Mouse (Mus musculus) liver, adult (tissue): ENCODE results near the gene Pdss2.
A peak's percentile ranks its signal among the peaks of the same experiment; 100 is the strongest.

Source experiments
- GATA4 ChIP-seq: IDR thresholded peaks from 2 replicates; pipeline ENCODE4 v1.6.1; 2014; ENCODE audit warnings: mild to moderate bottlenecking, low read length; ENCODE audit not compliant: insufficient replicate concordance

Gene Pdss2

DNA sequence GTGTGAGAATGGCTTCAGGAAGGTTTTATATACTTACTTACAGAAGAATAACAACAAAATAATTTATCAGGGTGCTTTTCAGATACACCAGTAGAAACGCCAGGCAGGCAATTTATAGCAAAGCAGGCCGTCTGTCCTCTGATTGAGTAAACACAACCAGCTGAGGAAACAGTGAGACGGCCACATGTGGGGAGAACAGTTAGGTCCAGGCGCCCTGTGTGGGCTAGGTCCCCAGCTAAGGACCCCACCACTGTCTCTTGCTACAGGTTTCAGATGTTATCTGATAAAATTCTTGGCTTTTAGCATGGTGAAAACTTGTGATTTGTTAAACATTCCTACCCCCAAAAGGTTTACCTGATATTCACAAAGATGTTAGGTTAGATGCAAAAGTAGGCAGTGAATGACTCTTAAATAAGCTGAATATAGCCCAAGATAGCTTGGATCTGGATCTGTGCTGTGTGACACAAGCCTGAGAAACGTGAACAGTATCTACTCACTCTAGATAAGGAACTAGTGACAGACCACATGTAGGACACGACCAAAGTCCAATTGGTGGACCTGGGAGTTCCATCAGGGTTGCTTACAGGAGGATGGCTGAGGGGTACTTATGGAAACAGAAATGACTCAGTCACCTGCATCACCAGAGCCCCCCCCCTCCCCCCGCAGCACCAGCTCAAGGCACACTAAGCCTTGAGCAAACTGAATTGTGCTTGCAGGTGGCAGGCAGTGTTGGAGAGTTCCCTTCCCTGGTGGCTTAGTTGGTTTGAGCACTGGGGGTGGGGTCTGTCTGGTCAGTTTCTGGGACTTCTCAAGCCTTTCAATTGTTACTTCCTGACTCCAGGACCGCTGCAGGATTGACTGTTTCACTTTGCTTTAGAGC, 56.2 kb downstream of the Pdss2 start:
- TF ChIP-seq GATA4 = no peak

DNA sequence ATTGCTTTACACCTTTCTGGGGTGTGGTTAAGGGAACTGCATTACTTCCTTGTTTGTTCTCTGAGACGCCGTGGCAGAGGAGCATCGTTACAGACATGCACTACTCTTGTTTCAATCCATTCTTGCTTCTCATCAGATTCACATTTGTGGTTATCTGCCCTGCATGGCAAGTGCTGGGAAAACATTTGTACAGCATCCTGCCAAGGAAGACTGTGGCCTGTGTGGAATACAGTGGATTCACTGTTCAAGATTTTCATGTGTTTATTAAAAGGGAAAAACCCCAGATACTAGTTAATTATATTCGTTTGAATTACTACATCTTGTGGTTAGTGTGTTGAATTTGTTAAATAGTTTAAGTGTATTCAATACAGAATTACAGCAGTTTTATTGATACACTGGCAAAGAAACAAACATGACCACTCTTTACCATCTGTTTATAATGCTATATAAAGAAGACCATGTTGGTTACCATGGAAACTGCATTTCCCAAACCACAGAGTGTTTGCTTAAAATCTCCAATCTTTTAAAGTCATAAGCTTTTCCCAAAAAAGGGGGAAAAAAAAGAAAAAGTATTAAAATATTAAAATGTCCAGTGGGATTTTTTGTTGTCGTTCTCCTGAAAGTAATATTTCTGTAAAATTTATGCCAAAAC, 58.5 kb downstream of the Pdss2 start:
- no peak for TF ChIP-seq GATA4

DNA sequence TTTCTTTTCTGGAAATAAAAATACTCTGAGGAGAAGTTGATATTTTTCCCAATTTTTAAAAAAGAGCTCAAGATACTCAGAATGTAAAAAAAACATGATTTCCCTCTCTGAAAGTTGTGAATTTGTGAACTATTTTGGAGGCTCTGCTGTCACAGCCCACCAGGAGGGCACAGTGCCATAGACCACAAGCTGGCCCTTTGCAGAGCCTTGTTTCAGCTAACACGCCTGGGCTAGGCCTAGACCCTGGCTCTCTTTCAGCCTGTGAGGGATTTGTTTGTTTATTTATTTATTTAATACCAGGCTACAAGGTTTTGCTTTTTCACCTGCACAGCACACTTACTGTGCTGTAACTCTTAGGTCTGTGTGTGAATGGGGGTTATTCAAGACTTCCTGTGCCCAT, 64.3 kb downstream of the Pdss2 start:
- no peak for TF ChIP-seq GATA4

DNA sequence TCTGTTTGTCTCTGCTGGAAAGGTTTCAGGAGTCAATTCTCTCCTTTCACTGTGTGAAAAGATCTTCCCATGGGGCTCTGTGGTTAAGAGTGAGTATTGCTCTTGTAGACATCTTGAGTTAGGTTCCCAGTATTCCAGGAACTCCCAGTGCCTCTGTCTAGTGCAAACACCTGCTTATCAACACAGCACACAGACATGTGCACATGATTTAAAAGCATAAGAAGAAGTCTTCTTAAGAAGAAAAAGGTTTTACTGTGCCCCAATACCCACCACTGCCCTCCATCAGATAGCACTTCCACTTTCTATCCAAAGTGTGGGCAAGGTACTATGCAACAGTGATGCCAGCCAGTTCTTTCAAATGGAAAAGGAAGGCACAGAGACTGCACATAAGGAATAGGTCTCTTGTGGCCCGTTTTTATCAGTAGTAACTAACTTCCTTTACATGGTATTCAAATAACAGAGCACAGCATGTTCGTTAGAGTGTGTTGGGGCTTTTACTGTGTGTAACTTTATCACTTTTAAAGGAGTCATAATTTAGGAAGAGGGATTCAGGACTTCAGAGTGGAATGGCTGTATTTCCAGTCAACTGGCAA, 69.4 kb downstream of the Pdss2 start:
- TF ChIP-seq GATA4 = no peak

DNA sequence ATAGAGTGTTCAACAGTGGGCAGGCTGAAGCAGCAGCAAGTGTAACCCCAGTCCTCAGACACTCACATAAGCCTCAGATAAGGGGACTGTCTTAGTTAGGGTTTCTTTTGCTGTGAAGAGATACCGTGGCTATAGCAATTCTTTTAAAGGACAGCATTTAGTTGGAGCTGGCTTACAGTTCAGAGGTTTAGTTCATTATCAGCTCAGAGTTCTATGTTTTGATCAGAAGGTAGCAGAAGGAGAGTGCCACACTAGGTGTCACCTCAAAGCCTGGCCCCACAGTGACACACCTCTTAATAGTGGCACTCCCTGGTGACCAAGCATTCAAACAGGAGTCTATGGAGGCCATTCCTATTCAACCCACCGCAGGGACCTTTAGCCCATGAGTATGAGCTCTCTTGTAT, 70.0 kb downstream of the Pdss2 start:
- no peak for TF ChIP-seq GATA4

DNA sequence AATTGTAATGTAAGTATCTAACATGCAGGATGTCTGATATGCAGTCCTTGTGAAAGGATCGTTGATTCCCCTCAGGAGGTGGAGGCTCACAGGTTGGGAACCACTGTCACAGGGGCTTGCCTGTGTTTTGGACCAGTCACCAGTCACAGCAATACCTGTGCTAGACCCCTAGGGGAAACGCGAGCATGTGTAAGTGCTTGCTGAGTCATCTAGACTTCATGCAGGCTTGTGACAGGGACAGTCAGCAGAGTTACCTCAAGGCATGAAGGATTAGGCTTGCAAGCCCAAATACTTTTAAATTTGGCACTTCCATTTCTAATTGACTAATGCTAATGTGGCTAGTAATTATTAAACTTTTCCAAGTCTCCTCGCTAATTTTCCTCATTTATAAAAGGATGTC, 71.2 kb downstream of the Pdss2 start:
- TF ChIP-seq GATA4 = no peak

DNA sequence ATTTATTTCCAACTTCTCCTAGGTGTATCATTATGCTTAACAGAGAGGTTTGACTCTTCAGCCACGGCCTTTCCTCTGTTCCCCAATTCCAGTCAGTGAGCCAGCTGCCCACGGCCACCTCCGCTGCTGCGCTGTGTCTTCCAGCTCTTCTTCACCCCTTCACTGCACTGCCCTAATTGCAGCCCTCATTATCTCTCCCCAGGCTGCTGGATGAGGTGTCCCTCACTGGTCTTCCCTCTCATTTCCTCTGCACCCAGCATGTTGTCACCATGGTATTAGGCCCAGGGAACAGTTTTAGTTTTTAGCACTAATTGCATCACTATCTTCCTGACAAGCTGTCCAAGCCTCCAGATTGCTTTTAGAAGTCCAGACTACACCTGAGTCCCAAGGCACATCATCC, 73.0 kb downstream of the Pdss2 start:
- TF ChIP-seq GATA4 = no peak

DNA sequence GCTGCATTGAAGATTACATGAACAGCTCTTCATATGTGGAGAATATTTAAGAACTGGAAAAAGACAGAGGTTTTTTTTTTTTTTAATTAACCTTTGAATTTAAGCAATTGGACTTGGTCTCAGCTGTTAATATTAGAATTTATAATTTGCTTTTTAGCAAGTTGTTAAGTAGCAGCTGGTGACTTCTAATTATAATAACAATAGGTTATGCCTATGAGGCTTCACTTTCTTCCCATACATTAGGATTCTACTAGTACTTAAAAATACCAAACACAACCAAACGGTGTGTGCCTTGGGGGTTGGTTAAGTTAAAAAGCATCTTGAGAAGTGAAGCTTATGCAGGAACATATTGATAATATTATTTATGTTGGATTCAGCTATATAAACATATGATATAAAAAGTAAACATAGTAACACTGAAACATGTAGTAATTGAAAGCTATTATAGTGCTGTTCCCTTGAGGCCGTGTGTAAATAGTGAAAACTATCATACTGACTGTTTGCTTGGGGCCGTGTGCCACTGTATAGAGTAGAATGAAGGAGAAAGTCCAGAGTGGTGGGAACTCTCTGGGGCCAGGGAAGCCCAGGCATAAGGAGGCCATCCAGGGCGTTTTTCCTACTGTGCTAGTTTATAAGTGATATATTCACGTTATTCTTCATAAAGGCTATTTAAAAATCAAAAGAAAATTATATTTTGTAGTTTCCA, 87.0 kb downstream of the Pdss2 start:
- TF ChIP-seq GATA4 = no peak

DNA sequence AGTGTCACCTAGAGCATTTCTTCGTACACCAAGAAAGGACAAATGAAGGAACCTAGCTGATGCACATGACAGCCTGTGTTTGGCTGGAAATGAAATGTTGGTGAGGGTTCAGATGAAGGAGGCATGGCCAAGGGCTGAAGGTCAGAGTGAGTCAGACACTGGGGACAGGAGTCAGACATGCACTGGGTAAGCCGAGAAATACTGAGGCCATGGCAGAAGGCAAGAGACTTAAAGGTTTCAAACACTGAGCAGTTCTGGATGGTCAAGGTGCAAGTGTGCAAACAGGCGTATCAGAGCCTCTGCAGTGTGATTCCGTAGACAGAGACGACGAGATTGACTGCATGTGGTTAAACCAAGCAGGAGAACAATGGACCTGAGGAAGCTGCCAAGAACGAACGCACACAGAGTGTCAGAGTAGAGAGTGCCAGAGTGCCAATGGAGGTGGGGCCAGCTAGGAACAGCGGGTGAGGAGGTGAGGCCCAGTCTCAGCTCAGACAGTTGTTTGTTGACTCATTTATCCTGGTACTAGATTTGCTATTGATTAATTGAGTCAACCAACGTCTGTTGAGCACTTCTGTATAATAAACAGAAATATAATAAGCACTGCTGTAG, 89.6 kb downstream of the Pdss2 start:
- TF ChIP-seq GATA4 = no peak

DNA sequence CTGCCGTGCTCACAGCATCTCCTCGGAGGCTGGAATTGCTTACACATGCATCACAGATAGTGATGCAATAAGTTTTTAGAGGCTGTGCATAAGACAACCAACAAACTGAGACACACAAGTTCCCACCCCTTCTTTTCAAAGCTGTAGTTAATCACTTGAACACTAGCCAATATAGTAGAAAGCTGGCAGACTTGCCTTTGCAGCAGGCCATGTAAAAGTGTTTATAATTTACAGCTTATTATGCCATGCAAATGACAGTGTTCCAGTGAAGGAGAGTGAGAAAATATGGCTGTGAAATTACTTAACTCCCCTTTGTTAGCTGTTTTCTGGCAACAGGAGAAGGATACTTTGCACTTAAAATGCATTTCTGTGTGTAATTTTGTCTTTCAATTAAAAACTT, 90.9 kb downstream of the Pdss2 start:
- no peak for TF ChIP-seq GATA4

DNA sequence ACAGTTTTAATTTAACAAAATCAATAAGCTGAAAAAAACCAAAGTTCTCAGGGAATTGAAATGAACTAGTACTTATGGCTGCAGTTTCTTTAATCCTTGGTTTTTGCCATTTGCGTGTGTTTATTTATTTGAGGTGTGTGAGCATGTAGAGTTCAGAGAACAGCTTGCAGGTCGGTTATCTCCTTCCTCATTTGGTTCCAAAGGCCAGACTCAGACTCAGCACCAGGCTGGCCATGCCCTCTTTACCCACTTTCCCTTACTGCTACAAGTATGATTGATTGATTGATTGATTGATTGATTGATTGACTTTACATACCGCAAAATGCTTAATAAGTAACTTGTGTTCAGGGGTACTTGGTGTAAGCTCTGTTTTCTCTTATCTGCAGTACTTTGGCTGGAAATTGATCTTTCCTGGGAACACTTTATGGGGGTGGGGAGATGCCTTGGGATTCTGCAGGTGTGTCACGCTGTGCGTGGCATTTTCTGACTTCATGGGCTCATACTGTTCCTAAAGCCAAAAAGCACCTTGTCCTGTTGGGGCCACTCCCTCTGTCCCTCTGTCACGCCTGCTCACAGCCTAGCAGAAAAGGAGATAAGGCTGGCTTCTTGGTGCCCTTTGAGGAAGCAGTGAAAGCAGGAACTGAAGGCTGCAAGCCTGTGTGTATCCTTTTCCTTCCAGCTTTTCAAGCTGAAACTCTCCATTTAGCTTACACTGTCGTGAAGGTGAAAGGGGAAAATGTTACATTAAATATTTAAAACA, 91.6 kb downstream of the Pdss2 start:
- TF ChIP-seq GATA4 = peak; percentile 32; the same call in 1 of the 2 replicates

DNA sequence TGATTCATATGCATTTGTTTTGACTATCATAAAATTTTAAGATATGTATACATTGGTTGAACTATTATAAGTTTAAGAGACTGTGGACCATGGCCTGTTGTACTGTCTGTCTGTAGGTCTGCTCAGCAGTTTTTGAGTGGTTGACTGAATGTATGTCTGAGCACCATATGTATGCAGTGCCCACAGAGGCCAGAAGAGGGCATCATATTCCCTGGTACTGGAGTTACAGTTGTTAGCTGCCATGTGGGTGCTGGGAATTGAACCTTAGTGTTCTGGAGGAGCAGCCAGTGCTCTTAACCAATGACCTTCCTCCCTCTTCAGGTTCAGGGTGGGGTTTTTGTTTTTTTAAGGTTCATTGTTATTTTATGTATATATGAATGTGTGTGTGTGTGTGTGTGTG, 93.9 kb downstream of the Pdss2 start:
- TF ChIP-seq GATA4 = no peak

DNA sequence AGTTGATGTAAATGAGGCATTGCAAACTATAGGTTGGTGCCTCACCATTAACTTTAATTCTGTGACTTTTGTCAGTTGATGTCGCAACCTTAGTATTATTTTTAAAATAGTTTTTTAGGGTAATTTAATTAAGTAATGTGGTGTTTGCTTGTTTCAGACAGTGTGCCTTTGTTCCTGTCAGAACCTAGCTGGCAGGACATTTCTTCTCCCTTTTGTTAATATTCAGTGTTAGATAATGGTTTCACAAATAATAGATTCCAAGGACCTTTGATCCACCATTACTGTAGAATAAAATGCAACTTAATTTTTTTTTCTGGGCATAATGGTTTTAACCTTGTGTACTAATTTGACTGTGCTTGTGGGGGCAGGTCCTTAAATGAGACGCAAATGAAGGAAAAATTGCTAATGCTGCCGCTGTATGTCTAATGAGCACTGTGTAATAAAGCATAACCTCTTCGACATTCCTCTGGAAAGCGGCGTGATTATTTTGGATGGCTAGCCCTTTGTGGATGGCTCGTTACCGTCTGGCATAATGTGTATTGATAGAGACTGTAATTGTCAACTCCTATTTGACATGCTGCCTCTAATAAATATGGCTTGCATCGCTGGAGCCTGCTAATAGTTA, 96.2 kb downstream of the Pdss2 start:
- no peak for TF ChIP-seq GATA4

DNA sequence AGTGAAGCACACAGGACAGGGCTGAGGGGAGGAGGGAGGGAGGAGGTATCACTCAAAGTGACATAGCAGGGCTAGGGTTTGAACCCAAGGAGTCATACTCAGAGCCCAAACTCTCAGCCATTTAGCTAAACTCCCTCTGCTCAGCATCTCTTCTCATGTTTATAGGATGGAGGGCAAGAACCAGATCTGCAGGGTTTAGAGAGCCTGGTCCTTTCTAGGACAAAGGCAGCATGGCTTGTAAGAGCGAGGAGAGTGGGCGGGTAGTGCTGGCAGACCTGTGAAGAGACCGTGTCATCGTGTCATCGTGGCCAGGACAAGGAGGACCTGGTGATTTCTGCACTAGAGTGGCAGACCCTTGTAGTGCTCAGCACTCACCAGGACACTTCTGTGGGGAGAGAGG, 99.7 kb downstream of the Pdss2 start:
- no peak for TF ChIP-seq GATA4
